Mouse (Mus musculus) ovary, postnatal 10 days (tissue): ENCODE results near the gene Itpkc.
"Not testable (repeated sequence)": the region's sequence is repeated elsewhere in the genome, so short reads cannot be mapped to it uniquely, and the experiment has no call there.

ENCODE experiments used
- DNase-seq: peaks from one replicate; pipeline ENCODE4 v3.0.0; 2022; ENCODE audit warnings: low spot score

The Itpkc gene

GRCm38 (mm10) chr7:27228281-27228821 is at the start of gene Itpkc:
Gene Itpkc, minus strand, starts transcription at chr7:27228661.
- peak; percentile 75 for DNase-seq

GRCm38 (mm10) chr7:27277191-27277590 is 48.7 kb upstream of the Itpkc start:
- DNase-seq = no peak

GRCm38 (mm10) chr7:27276021-27276420 is 47.6 kb upstream of the Itpkc start:
- DNase-seq = no peak

- no peak for DNase-seq
Observed at GRCm38 (mm10) chr7:27274916-27275315, 46.5 kb upstream of the Itpkc start.

GRCm38 (mm10) chr7:27273739-27274351 is 45.4 kb upstream of the Itpkc start:
- no peak for DNase-seq

- no peak for DNase-seq
Observed at GRCm38 (mm10) chr7:27271423-27271822, 43.0 kb upstream of the Itpkc start.

- no peak for DNase-seq
Observed at GRCm38 (mm10) chr7:27266515-27267128, 38.2 kb upstream of the Itpkc start.

- no peak for DNase-seq
Observed at GRCm38 (mm10) chr7:27264761-27265160, 36.3 kb upstream of the Itpkc start.

- DNase-seq = no peak
Observed at GRCm38 (mm10) chr7:27261888-27262287, 33.4 kb upstream of the Itpkc start.

GRCm38 (mm10) chr7:27260856-27261255 is 32.4 kb upstream of the Itpkc start:
- no peak for DNase-seq

GRCm38 (mm10) chr7:27259771-27260170 is 31.3 kb upstream of the Itpkc start:
- no peak for DNase-seq

GRCm38 (mm10) chr7:27259271-27259721 is 30.8 kb upstream of the Itpkc start:
- DNase-seq = no peak

GRCm38 (mm10) chr7:27258205-27258899 is 29.9 kb upstream of the Itpkc start, which contains the start of gene Numbl:
Gene Numbl, plus strand, starts transcription at chr7:27258433.
- DNase-seq = peak; percentile 90

- DNase-seq = no peak
Observed at GRCm38 (mm10) chr7:27257852-27258204, 29.4 kb upstream of the Itpkc start.

GRCm38 (mm10) chr7:27257046-27257851 is 28.8 kb upstream of the Itpkc start:
- DNase-seq = peak; percentile 29

- DNase-seq = no peak
Observed at GRCm38 (mm10) chr7:27255721-27256120, 27.3 kb upstream of the Itpkc start.

- DNase-seq = no peak
Observed at GRCm38 (mm10) chr7:27251946-27252345, 23.5 kb upstream of the Itpkc start.

GRCm38 (mm10) chr7:27249928-27250327 is 21.5 kb upstream of the Itpkc start:
- no peak for DNase-seq

- DNase-seq = no peak
Observed at GRCm38 (mm10) chr7:27249146-27249545, 20.7 kb upstream of the Itpkc start.

- not testable (repeated sequence) for DNase-seq
Observed at GRCm38 (mm10) chr7:27244088-27244487, 15.6 kb upstream of the Itpkc start.

- no peak for DNase-seq
Observed at GRCm38 (mm10) chr7:27243211-27243610, 14.8 kb upstream of the Itpkc start.

GRCm38 (mm10) chr7:27238568-27238967 is 10.1 kb upstream of the Itpkc start:
- no peak for DNase-seq
